Mouse (Mus musculus): ENCODE results near the gene Greb1. TPM values are rescaled to one million over a fixed set of nuclear protein-coding genes. Genes with fewer than 3 reads are reported as not detected.

Gene Greb1
- 1 to 10 TPM in 1 of 2 experiments, under 1 TPM in 1; 0.86 to 1.1 TPM for total RNA-seq (2021)
- long read RNA-seq, experiment 1, partial matches to known transcripts: 2 of 2 reads
- long read RNA-seq, experiment 1, other reads (novel, unspliced or antisense): 0 of 2 reads
- long read RNA-seq, experiment 2: 0 reads

GRCm38 (mm10) chr12:16800259-16800958 is at the start of gene Greb1:
Gene Greb1 (minus strand): TSS chr12:16800886.
- intact Hi-C loops (cut with DNase I): loop anchor here (5.0 to 10.0 kb wide), 3 partner anchors 138 to 454 kb away; no protein-coding TSS in a partner anchor
- no peak for DNase-seq

GRCm38 (mm10) chr12:16849821-16850220 is 49.1 kb upstream of the Greb1 start:
- intact Hi-C loops (cut with DNase I): loop anchor here (5.0 kb wide), 1 partner anchor 42 kb away; the partner anchor contains the start of gene Rock2

GRCm38 (mm10) chr12:16848501-16848900 is 47.8 kb upstream of the Greb1 start:
- intact Hi-C loops (cut with DNase I): no loop called here
- no peak for DNase-seq

More at GRCm38 (mm10) chr12:16849821-16850220, 49.1 kb upstream of the Greb1 start:
- no peak for DNase-seq

- no peak for DNase-seq
- intact Hi-C loops (cut with DNase I): no loop called here
Observed at GRCm38 (mm10) chr12:16847204-16847792, 46.6 kb upstream of the Greb1 start.

- DNase-seq: no peak
- intact Hi-C loops (cut with DNase I): no loop called here
Observed at GRCm38 (mm10) chr12:16844623-16845592, 44.2 kb upstream of the Greb1 start.

- no peak for DNase-seq
- intact Hi-C loops (cut with DNase I): no loop called here
Observed at GRCm38 (mm10) chr12:16840842-16841782, 40.4 kb upstream of the Greb1 start.

GRCm38 (mm10) chr12:16837766-16838165 is 37.1 kb upstream of the Greb1 start:
- intact Hi-C loops (cut with DNase I): no loop called here
- DNase-seq: no peak

GRCm38 (mm10) chr12:16836188-16836587 is 35.5 kb upstream of the Greb1 start:
- intact Hi-C loops (cut with DNase I): no loop called here
- DNase-seq: peak in 1 of 2 experiments; percentile 37

GRCm38 (mm10) chr12:16834701-16835100 is 34.0 kb upstream of the Greb1 start:
- DNase-seq: no peak
- intact Hi-C loops (cut with DNase I): no loop called here

GRCm38 (mm10) chr12:16831071-16831470 is 30.4 kb upstream of the Greb1 start:
- DNase-seq: no peak
- intact Hi-C loops (cut with DNase I): no loop called here

GRCm38 (mm10) chr12:16829785-16830184 is 29.1 kb upstream of the Greb1 start:
- DNase-seq: no peak
- intact Hi-C loops (cut with DNase I): loop anchor here (10.0 kb wide), 1 partner anchor 105 kb away; no protein-coding TSS in a partner anchor

GRCm38 (mm10) chr12:16828505-16828904 is 27.8 kb upstream of the Greb1 start:
- intact Hi-C loops (cut with DNase I): loop anchor here (10.0 kb wide), 1 partner anchor 106 kb away; no protein-coding TSS in a partner anchor
- peak; percentile 34 to 44 for DNase-seq

GRCm38 (mm10) chr12:16823701-16824100 is 23.0 kb upstream of the Greb1 start:
- no peak for DNase-seq
- intact Hi-C loops (cut with DNase I): loop anchor here (10.0 kb wide), 1 partner anchor 111 kb away; no protein-coding TSS in a partner anchor

- intact Hi-C loops (cut with DNase I): loop anchor here (10.0 kb wide), 1 partner anchor 113 kb away; no protein-coding TSS in a partner anchor
- DNase-seq: no peak
Observed at GRCm38 (mm10) chr12:16822181-16822734, 21.6 kb upstream of the Greb1 start.

GRCm38 (mm10) chr12:16820761-16821160 is 20.1 kb upstream of the Greb1 start:
- DNase-seq: no peak
- intact Hi-C loops (cut with DNase I): loop anchor here (10.0 kb wide), 1 partner anchor 114 kb away; no protein-coding TSS in a partner anchor

- DNase-seq: no peak
- intact Hi-C loops (cut with DNase I): no loop called here
Observed at GRCm38 (mm10) chr12:16818513-16818912, 17.8 kb upstream of the Greb1 start.

- DNase-seq: no peak
- intact Hi-C loops (cut with DNase I): no loop called here
Observed at GRCm38 (mm10) chr12:16817147-16817546, 16.5 kb upstream of the Greb1 start.

GRCm38 (mm10) chr12:16811477-16811876 is 10.8 kb upstream of the Greb1 start:
- no peak for DNase-seq
- intact Hi-C loops (cut with DNase I): no loop called here

Measured in gastrocnemius, postnatal 36 days (tissue).